ENCODE assay signal across 9 mouse cellular contexts in the genomic region with DNA sequence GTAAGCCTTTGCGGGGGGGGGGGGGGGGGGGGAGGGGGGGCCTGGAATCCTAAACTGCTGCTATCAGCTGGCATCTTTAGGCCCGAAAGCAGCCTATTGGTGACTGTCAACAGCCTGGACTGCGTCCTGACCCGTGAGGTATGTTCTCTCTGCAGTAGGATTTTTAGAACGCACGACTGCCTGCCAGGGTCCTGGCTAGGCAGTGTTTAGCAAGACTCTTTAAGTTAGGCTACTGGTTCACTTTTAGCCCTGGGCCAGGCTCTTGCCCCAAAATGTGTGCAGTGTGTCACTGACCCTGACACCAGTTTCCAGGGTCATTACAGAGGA. TPM values are rescaled to one million over a fixed set of nuclear protein-coding genes. Genes with fewer than 3 reads are reported as not detected.
DNase-seq lines count a peak whose midpoint lies in the region; ATAC-seq and TF ChIP-seq lines count a peak whose summit lies in the region.
"Had no signal": no experiment of that assay in that cellular context is flagged by ENCODE, and none has a peak within 500 bp of the region (broad histone marks: within the 10 kb centered on the region; RNA-seq: fewer than 3 reads in every experiment).

No protein-coding gene starts in this region.

- peak; percentile 48 for ATAC-seq in lung, embryonic 14.5 days (ENCODE audit: insufficient read depth)
- peak; percentile 29; the same call in 1 of the 2 replicates for ATAC-seq in forebrain, embryonic 11.5 days (replicated peaks; ENCODE audit: low FRiP score)
- ATAC-seq in limb, embryonic 13.5 days (ENCODE audit: low FRiP score, low read depth), result 0 out of 2 replicates have a peak, but pooled peaks have one; percentile 25
- ATAC-seq in stomach, embryonic 14.5 days (ENCODE audit: insufficient number of reproducible peaks, insufficient read depth, low FRiP score, low read depth), result peak; percentile 21; the same call in 1 of the 2 replicates
- ATAC-seq in CD4-positive, CD25-positive, alpha-beta regulatory T cell, adult 4 months, result no peak

- no peak for TF ChIP-seq CTCF in lung, embryonic 14.5 days (IDR thresholded peaks at IDR 0.05; ENCODE audit: low read depth)

- no peaks in the 10 kb centered on the region for H3K27me3 ChIP-seq in lung, embryonic 14.5 days (ENCODE audit: insufficient read depth, low read length)
- H3K27me3 ChIP-seq in forebrain, embryonic 11.5 days (ENCODE audit: control insufficient read depth, insufficient read depth, low read length), result no peaks in the 10 kb centered on the region
- H3K27me3 ChIP-seq in limb, embryonic 13.5 days, result no peaks in the 10 kb centered on the region
- H3K27me3 ChIP-seq in stomach, embryonic 14.5 days (ENCODE audit: control insufficient read depth, insufficient read depth, low read length), result no peaks in the 10 kb centered on the region

- peaks cover 11% of the 10 kb centered on the region for H3K4me1 ChIP-seq in lung, embryonic 14.5 days (ENCODE audit: insufficient read depth)
- H3K4me1 ChIP-seq in forebrain, embryonic 11.5 days (replicated peaks; ENCODE audit: control insufficient read depth, insufficient read depth, low read length), result peaks cover 8% of the 10 kb centered on the region
- peaks cover 26% of the 10 kb centered on the region for H3K4me1 ChIP-seq in limb, embryonic 13.5 days
- peaks cover 4% of the 10 kb centered on the region for H3K4me1 ChIP-seq in stomach, embryonic 14.5 days (ENCODE audit: control insufficient read depth, insufficient read depth, low read length)

- H3K9me3 ChIP-seq in lung, embryonic 14.5 days (ENCODE audit: low read depth, low read length), result no peaks in the 10 kb centered on the region
- H3K9me3 ChIP-seq in forebrain, embryonic 11.5 days (ENCODE audit: control insufficient read depth, low read length), result no peaks in the 10 kb centered on the region
- H3K9me3 ChIP-seq in limb, embryonic 13.5 days, result peaks cover 4% of the 10 kb centered on the region; the same call in 1 of the 2 replicates
- H3K9me3 ChIP-seq in stomach, embryonic 14.5 days (ENCODE audit: control insufficient read depth, low read depth, low read length), result 0 out of 2 replicates have a peak, but pooled peaks cover 3% of the 10 kb centered on the region

- peak overlapping the region; percentile 88 for H3K9ac ChIP-seq in lung, embryonic 14.5 days
- peak overlapping the region; percentile 92 for H3K9ac ChIP-seq in forebrain, embryonic 11.5 days (ENCODE audit: low read length)
- H3K9ac ChIP-seq in limb, embryonic 13.5 days, result peak overlapping the region; percentile 86
- H3K9ac ChIP-seq in stomach, embryonic 14.5 days (replicated peaks; ENCODE audit: low read depth, low read length), result peak overlapping the region; percentile 71

- H3K36me3 ChIP-seq in lung, embryonic 14.5 days (ENCODE audit: insufficient read depth), result peaks cover 25% of the 10 kb centered on the region
- no peaks in the 10 kb centered on the region for H3K36me3 ChIP-seq in forebrain, embryonic 11.5 days (ENCODE audit: control insufficient read depth, insufficient read depth, low read length)
- H3K36me3 ChIP-seq in limb, embryonic 13.5 days, result peaks cover 24% of the 10 kb centered on the region
- peaks cover 21% of the 10 kb centered on the region for H3K36me3 ChIP-seq in stomach, embryonic 14.5 days (ENCODE audit: control insufficient read depth, insufficient read depth, low read length)

- H3K27ac ChIP-seq in lung, embryonic 14.5 days (ENCODE audit: low read depth), result peak overlapping the region; percentile 95
- peak overlapping the region; percentile 66; the same call in 1 of the 2 replicates for H3K27ac ChIP-seq in forebrain, embryonic 11.5 days (ENCODE audit: low read depth, low read length)
- H3K27ac ChIP-seq in limb, embryonic 13.5 days, result peak overlapping the region; percentile 76; the same call in 1 of the 2 replicates
- peak overlapping the region; percentile 91 for H3K27ac ChIP-seq in stomach, embryonic 14.5 days (ENCODE audit: low read length)

- peak overlapping the region; percentile 80 for H3K4me2 ChIP-seq in lung, embryonic 14.5 days
- H3K4me2 ChIP-seq in forebrain, embryonic 11.5 days (ENCODE audit: low read depth, low read length, severe bottlenecking), result peak overlapping the region; percentile 90
- H3K4me2 ChIP-seq in limb, embryonic 13.5 days (replicated peaks), result peak overlapping the region; percentile 91
- peak overlapping the region; percentile 79 for H3K4me2 ChIP-seq in stomach, embryonic 14.5 days (replicated peaks; ENCODE audit: low read depth, low read length)

- WGBS in lung, embryonic 14.5 days, result 15% methylated on average over 6 of the region's 6 CpGs
- WGBS in forebrain, embryonic 11.5 days, result 49% methylated on average over 6 of the region's 6 CpGs
- WGBS in limb, embryonic 13.5 days, result 22% methylated on average over 5 of the region's 6 CpGs
- 24% methylated on average over 6 of the region's 6 CpGs for WGBS in stomach, embryonic 14.5 days

- H3K4me3 ChIP-seq in lung, embryonic 14.5 days (ENCODE audit: low read depth, low read length), result peak overlapping the region; percentile 61
- peak overlapping the region; percentile 54 for H3K4me3 ChIP-seq in forebrain, embryonic 11.5 days (ENCODE audit: low read depth, low read length)
- peak overlapping the region; percentile 58 for H3K4me3 ChIP-seq in limb, embryonic 13.5 days
- H3K4me3 ChIP-seq in stomach, embryonic 14.5 days (ENCODE audit: low read depth, low read length), result peak overlapping the region; percentile 57

- peak; percentile 58 for DNase-seq in lung, embryonic 14.5 days
- DNase-seq in lung, postnatal 14 days, result no peak
- no peak for DNase-seq in forebrain, embryonic 11.5 days (ENCODE audit: low spot score)
- DNase-seq in urinary bladder, adult 2 months (ENCODE audit: low spot score), result no peak
- no peak for DNase-seq in kidney, adult 11 months
- DNase-seq: thymus, postnatal 25 days had no signal

RNA-seq across cellular contexts. Expression of gene Tmem98, which starts 0.3 kb away (rescaled TPM):
- 127 and 132 TPM in 2 replicates for polyA plus RNA-seq in lung, embryonic 14.5 days (2014; fragmentation: Nextera tagmentation; extraction: Ambion mirVana)
- 92.7 and 97.0 TPM in 2 replicates for polyA plus RNA-seq in forebrain, embryonic 11.5 days (2014; fragmentation: Nextera tagmentation; extraction: Ambion mirVana)
- polyA plus RNA-seq in limb, embryonic 13.5 days (2015; fragmentation: Nextera tagmentation; extraction: Ambion mirVana), result 106 and 107 TPM in 2 replicates
- polyA plus RNA-seq in stomach, embryonic 14.5 days (2014; fragmentation: Nextera tagmentation; extraction: Ambion mirVana), result 128 and 132 TPM in 2 replicates
- not detected for polyA plus RNA-seq in CD4-positive, CD25-positive, alpha-beta regulatory T cell, adult 4 months (2017; shearing (Covaris generic))
- polyA plus RNA-seq in urinary bladder, adult 2 months (2012; rRNA removed), result 66.0 and 70.3 TPM in 2 replicates

RNA-seq across cellular contexts. Expression of gene Myo1d, which starts 29.8 kb away (rescaled TPM):
- 16.1 and 17.2 TPM in 2 replicates for polyA plus RNA-seq in lung, embryonic 14.5 days (2014; fragmentation: Nextera tagmentation; extraction: Ambion mirVana)
- polyA plus RNA-seq in forebrain, embryonic 11.5 days (2014; fragmentation: Nextera tagmentation; extraction: Ambion mirVana), result 3.0 and 3.3 TPM in 2 replicates
- 6.7 and 7.9 TPM in 2 replicates for polyA plus RNA-seq in limb, embryonic 13.5 days (2015; fragmentation: Nextera tagmentation; extraction: Ambion mirVana)
- 24.3 and 25.8 TPM in 2 replicates for polyA plus RNA-seq in stomach, embryonic 14.5 days (2014; fragmentation: Nextera tagmentation; extraction: Ambion mirVana)
- 1 to 10 TPM in 1 of 2 experiments, under 1 TPM in 1; 0.70 to 1.1 TPM for polyA plus RNA-seq in CD4-positive, CD25-positive, alpha-beta regulatory T cell, adult 4 months (2017; shearing (Covaris generic))
- polyA plus RNA-seq in urinary bladder, adult 2 months (2012; rRNA removed), result 23.3 and 34.3 TPM in 2 replicates

RNA-seq across cellular contexts. Expression of gene Spaca3, which starts 48.5 kb away (rescaled TPM):
- polyA plus RNA-seq in lung, embryonic 14.5 days (2014; fragmentation: Nextera tagmentation; extraction: Ambion mirVana), result not detected in 2 replicates
- polyA plus RNA-seq in forebrain, embryonic 11.5 days (2014; fragmentation: Nextera tagmentation; extraction: Ambion mirVana), result not detected in 2 replicates
- polyA plus RNA-seq in limb, embryonic 13.5 days (2015; fragmentation: Nextera tagmentation; extraction: Ambion mirVana), result not detected in 2 replicates
- not detected in 2 replicates for polyA plus RNA-seq in stomach, embryonic 14.5 days (2014; fragmentation: Nextera tagmentation; extraction: Ambion mirVana)
- not detected for polyA plus RNA-seq in CD4-positive, CD25-positive, alpha-beta regulatory T cell, adult 4 months (2017; shearing (Covaris generic))
- polyA plus RNA-seq in urinary bladder, adult 2 months (2012; rRNA removed), result not detected in 2 replicates

Comparison
In these comparisons a context has a peak if more than half of its experiments do, and no peak if none do; other contexts are left out.
1. RNA of gene Tmem98, which starts 0.3 kb away (polyA plus RNA-seq): 127 to 132 TPM in lung, embryonic 14.5 days, 128 to 132 TPM in stomach, embryonic 14.5 days, 106 to 107 TPM in limb, embryonic 13.5 days, 92.7 to 97.0 TPM in forebrain, embryonic 11.5 days and 66.0 to 70.3 TPM in urinary bladder, adult 2 months; not detected in CD4-positive, CD25-positive, alpha-beta regulatory T cell, adult 4 months; every median in the first group is over 10 times any median in the second.
2. Peak in every context shown above with its lines, with median percentiles within 50 percentile points of each other: H3K27ac ChIP-seq, H3K4me2 ChIP-seq, H3K4me3 ChIP-seq and H3K9ac ChIP-seq.